In genomic region chr3:28616386-28616785, GRCm38 (mm10) we compare ENCODE assay signal across 22 mouse cellular contexts.
A peak's percentile ranks its signal among the peaks of the same experiment; 100 is the strongest.
DNase-seq lines count a peak whose midpoint lies in the region; ATAC-seq and TF ChIP-seq lines count a peak whose summit lies in the region.
"Had no signal": no experiment of that assay in that cellular context is flagged by ENCODE, and none has a peak within 500 bp of the region (broad histone marks: within the 10 kb centered on the region; RNA-seq: fewer than 3 reads in every experiment).

No protein-coding gene starts in this region.

- H3K4me3 ChIP-seq in embryonic facial prominence, embryonic 14.5 days (ENCODE audit: low read depth, low read length), result no peak overlapping the region
- H3K4me3 ChIP-seq in embryonic facial prominence, embryonic 10.5 days, result no peak overlapping the region
- no peak overlapping the region for H3K4me3 ChIP-seq in lung, embryonic 14.5 days (ENCODE audit: low read depth, low read length)
- H3K4me3 ChIP-seq: embryonic facial prominence, embryonic 13.5 days; hindbrain, embryonic 10.5 days; megakaryocyte, embryonic 14.5 days had no signal

- no peak overlapping the region for H3K9ac ChIP-seq in embryonic facial prominence, embryonic 14.5 days (ENCODE audit: low read depth, low read length)
- no peak overlapping the region for H3K9ac ChIP-seq in lung, embryonic 14.5 days
- H3K9ac ChIP-seq: embryonic facial prominence, embryonic 13.5 days; liver, postnatal 0 days had no signal

- no peak overlapping the region for H3K4me2 ChIP-seq in embryonic facial prominence, embryonic 14.5 days (ENCODE audit: low read depth, low read length)
- no peak overlapping the region for H3K4me2 ChIP-seq in lung, embryonic 14.5 days
- H3K4me2 ChIP-seq: embryonic facial prominence, embryonic 13.5 days; heart, embryonic 11.5 days; liver, embryonic 11.5 days had no signal

- no peak overlapping the region for H3K27ac ChIP-seq in embryonic facial prominence, embryonic 14.5 days (replicated peaks; ENCODE audit: low read depth, low read length)
- no peak overlapping the region for H3K27ac ChIP-seq in embryonic facial prominence, embryonic 10.5 days (replicated peaks)
- no peak overlapping the region for H3K27ac ChIP-seq in lung, embryonic 14.5 days (ENCODE audit: low read depth)
- H3K27ac ChIP-seq: embryonic facial prominence, embryonic 13.5 days; hindbrain, embryonic 10.5 days had no signal

- no peak for TF ChIP-seq CTCF in lung, embryonic 14.5 days (IDR thresholded peaks at IDR 0.05; ENCODE audit: low read depth)

- WGBS in embryonic facial prominence, embryonic 14.5 days, result 55% methylated on average over 1 of the region's 1 CpGs
- 82% methylated on average over 1 of the region's 1 CpGs for WGBS in embryonic facial prominence, embryonic 10.5 days
- WGBS in lung, embryonic 14.5 days, result 33% methylated on average over 1 of the region's 1 CpGs

- no peaks in the 10 kb centered on the region for H3K9me3 ChIP-seq in embryonic facial prominence, embryonic 14.5 days (ENCODE audit: control insufficient read depth, low read length)
- H3K9me3 ChIP-seq in embryonic facial prominence, embryonic 10.5 days, result no peaks in the 10 kb centered on the region
- no peaks in the 10 kb centered on the region for H3K9me3 ChIP-seq in lung, embryonic 14.5 days (ENCODE audit: low read depth, low read length)
- H3K9me3 ChIP-seq: embryonic facial prominence, embryonic 13.5 days; hindbrain, embryonic 10.5 days; megakaryocyte, embryonic 14.5 days had no signal

- no peaks in the 10 kb centered on the region for H3K36me3 ChIP-seq in embryonic facial prominence, embryonic 14.5 days (ENCODE audit: control insufficient read depth, insufficient read depth, low read length)
- no peaks in the 10 kb centered on the region for H3K36me3 ChIP-seq in embryonic facial prominence, embryonic 10.5 days (replicated peaks)
- H3K36me3 ChIP-seq in lung, embryonic 14.5 days (ENCODE audit: insufficient read depth), result no peaks in the 10 kb centered on the region
- H3K36me3 ChIP-seq: embryonic facial prominence, embryonic 13.5 days had no signal

- peak; percentile 78 for DNase-seq in embryonic facial prominence, embryonic 14.5 days (ENCODE audit: low spot score)
- DNase-seq in embryonic facial prominence, embryonic 10.5 days (ENCODE audit: low spot score), result no peak
- DNase-seq in lung, embryonic 14.5 days, result peak; percentile 85
- no peak for DNase-seq in lung, postnatal 36 days
- DNase-seq in MN1 (ENCODE audit: low spot score), result peak; percentile 39
- DNase-seq in brain, adult 2 months (ENCODE audit: low read depth, low spot score), result peak; percentile 43
- no peak for DNase-seq in embryo, embryonic 10.5 days (ENCODE audit: low spot score)
- DNase-seq: adrenal gland, adult 8-10 months; gastrocnemius, postnatal 10 days; heart, postnatal 10 days; kidney, adult 2 months; kidney, postnatal 10 days; liver, postnatal 0 days; right cerebral cortex, postnatal 14 days; spleen, adult 18-20 months had no signal

- H3K4me1 ChIP-seq in embryonic facial prominence, embryonic 14.5 days (ENCODE audit: control insufficient read depth, insufficient read depth, low read length), result no peaks in the 10 kb centered on the region
- no peaks in the 10 kb centered on the region for H3K4me1 ChIP-seq in embryonic facial prominence, embryonic 10.5 days
- no peaks in the 10 kb centered on the region for H3K4me1 ChIP-seq in lung, embryonic 14.5 days (ENCODE audit: insufficient read depth)
- H3K4me1 ChIP-seq: embryonic facial prominence, embryonic 13.5 days; megakaryocyte, embryonic 14.5 days had no signal

- no peaks in the 10 kb centered on the region for H3K27me3 ChIP-seq in embryonic facial prominence, embryonic 14.5 days (replicated peaks; ENCODE audit: control insufficient read depth, insufficient read depth, low read length)
- H3K27me3 ChIP-seq in embryonic facial prominence, embryonic 10.5 days (replicated peaks; ENCODE audit: low read depth, poor library complexity, severe bottlenecking), result no peaks in the 10 kb centered on the region
- no peaks in the 10 kb centered on the region for H3K27me3 ChIP-seq in lung, embryonic 14.5 days (ENCODE audit: insufficient read depth, low read length)
- H3K27me3 ChIP-seq: embryonic facial prominence, embryonic 13.5 days; megakaryocyte, embryonic 14.5 days had no signal

- ATAC-seq in embryonic facial prominence, embryonic 14.5 days (ENCODE audit: low read depth), result no peak
- no peak for ATAC-seq in lung, embryonic 14.5 days (ENCODE audit: insufficient read depth)
- ATAC-seq: CD4-positive, CD25-positive, alpha-beta regulatory T cell, adult 4 months; inflammation-experienced regulatory T-cells, adult 6 months; liver, postnatal 0 days had no signal

Comparison
In these comparisons a context has a peak if more than half of its experiments do, and no peak if none do; other contexts are left out.
1. DNase-seq: peak in embryonic facial prominence, embryonic 14.5 days (single experiment), lung, embryonic 14.5 days (single experiment), MN1 (single experiment) and brain, adult 2 months (single experiment); none in embryonic facial prominence, embryonic 10.5 days (single experiment), lung, postnatal 36 days (single experiment) and embryo, embryonic 10.5 days (single experiment).